Mouse (Mus musculus): ENCODE data around the gene Col2a1. TPM values are rescaled to one million over a fixed set of nuclear protein-coding genes. Genes with fewer than 3 reads are reported as not detected.
A peak's percentile ranks its signal among the peaks of the same experiment; 100 is the strongest.

Col2a1 gene
- under 1 TPM; 0.62 to 0.84 TPM for total RNA-seq (2021)

- intact Hi-C loops (cut with DNase I): no loop called here
- DNase-seq: no peak
Observed at GRCm38 (mm10) chr15:98003822-98004739, at the start of gene Col2a1. Gene Col2a1, minus strand, starts transcription at chr15:98004695.

GRCm38 (mm10) chr15:98051685-98052084, 47.2 kb upstream of the Col2a1 start:
- no peak for DNase-seq
- intact Hi-C loops (cut with DNase I): no loop called here

DNA sequence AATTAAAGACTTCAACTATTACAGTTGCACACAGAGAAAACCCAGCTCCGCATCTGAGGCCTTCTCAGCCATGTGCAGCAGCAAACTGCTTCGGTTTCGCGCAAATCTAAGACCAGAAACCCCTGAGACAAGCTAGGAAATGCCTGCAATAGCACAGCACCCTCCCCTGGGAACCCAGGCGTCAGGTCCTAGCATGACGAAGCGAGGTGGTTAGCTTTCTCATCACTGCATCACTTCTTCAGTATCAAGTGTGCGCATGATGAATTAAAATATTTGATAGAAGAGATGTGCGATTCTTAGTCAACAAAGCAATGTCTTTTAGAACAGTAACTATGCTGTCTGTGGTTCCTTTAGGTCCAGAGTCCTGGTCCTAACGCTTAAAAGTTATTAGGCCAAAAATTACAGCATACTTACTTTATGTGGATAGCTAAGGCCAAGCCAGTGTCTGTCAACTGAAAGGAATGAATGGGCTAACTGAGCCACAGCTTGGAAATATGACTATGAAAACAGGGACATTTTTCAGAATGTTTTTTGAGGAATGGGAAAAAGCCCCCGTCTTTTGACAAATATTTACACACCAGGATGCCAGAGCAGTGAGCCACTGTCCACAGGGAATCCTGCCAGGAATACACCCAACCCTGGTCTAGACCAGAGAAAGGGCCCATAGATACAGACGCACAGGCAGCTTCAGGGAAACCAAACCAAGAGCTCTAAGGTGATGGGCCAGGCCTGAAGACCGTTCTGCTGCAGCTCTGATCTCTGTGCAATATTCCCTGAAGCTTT, 44.6 kb upstream of the Col2a1 start:
- intact Hi-C loops (cut with DNase I): no loop called here
- no peak for DNase-seq

- intact Hi-C loops (cut with DNase I): no loop called here
Observed at GRCm38 (mm10) chr15:98044387-98044786, 39.9 kb upstream of the Col2a1 start.

GRCm38 (mm10) chr15:98043967-98044366, 39.5 kb upstream of the Col2a1 start:
- no peak for DNase-seq
- intact Hi-C loops (cut with DNase I): no loop called here

More at GRCm38 (mm10) chr15:98044387-98044786, 39.9 kb upstream of the Col2a1 start:
- no peak for DNase-seq

GRCm38 (mm10) chr15:98042508-98042907, 38.0 kb upstream of the Col2a1 start:
- intact Hi-C loops (cut with DNase I): no loop called here

DNA sequence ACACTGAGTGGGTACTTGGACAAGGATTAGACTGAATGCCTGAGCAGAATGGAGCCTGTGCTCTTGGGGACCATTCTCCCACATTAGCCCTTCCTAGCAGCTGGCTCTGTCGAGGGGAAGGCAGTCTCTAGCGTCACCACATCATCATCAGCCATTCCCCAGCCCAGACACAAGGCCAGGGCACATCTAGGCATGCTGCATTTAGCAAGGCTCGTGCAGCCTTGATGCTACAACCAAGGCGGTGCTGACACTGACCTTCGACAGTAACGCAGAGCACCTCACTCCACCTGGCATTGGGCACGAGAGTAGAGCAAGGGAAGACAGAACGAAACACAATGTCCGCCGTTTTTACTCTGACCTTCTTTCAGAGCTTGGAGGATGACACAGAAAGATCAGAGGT, 35.2 kb upstream of the Col2a1 start:
- no peak for DNase-seq
- intact Hi-C loops (cut with DNase I): no loop called here

More at GRCm38 (mm10) chr15:98042508-98042907, 38.0 kb upstream of the Col2a1 start:
- DNase-seq: no peak

DNA sequence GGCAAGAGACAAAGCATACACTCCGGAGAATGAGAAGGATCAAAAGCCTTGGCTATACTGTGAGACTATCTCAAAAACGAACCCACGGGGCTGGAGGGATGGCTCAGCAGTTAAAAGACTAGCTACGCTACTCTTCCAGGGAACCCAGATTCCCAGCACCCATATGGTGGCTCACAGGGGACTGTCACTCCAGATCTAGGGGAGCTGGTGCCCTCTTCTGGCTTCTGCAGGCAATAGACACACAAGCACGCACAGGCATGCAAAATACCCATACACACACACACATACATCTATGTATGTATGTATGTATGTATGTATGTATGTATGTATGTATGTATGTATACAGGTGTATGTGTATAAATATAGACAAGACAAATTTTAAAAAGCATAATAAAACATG, 32.1 kb upstream of the Col2a1 start:
- intact Hi-C loops (cut with DNase I): no loop called here
- DNase-seq: no peak

DNA sequence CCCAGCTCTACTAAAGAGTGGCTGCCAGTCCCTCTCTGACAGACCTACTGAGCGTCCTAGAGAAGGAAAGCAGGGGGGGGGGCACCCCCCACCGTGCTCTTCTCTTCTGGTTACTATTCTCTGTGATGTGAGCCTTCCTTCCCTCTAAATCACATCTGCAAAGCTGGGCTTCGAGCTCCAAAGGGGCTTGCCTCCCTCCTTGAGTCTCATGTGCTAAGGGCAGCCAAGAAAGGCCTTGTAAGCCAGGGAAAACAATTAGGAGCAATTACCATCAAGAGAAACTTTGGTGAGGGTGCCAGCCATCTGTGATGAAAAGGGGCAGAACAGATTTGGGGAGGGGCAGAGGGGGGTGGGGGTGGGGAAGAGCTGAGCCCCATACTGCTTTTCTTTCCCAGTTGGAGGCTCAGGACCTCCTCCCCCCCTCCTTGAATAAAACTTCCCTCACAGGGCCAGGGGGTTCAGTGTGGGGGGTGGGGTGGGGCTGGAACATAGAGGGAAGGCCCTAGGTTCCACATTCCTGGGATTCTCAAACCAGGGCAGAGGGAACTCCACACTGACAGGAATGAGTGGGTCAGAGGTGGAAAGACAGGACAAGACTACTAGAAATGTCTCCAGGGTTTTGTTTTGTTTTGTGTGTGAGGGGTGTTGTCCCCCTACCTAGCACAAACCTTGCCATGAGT, 30.7 kb upstream of the Col2a1 start:
- intact Hi-C loops (cut with DNase I): no loop called here
- no peak for DNase-seq

GRCm38 (mm10) chr15:98033233-98033748, 28.8 kb upstream of the Col2a1 start:
- no peak for DNase-seq
- intact Hi-C loops (cut with DNase I): no loop called here

GRCm38 (mm10) chr15:98029798-98030197, 25.3 kb upstream of the Col2a1 start:
- intact Hi-C loops (cut with DNase I): no loop called here
- no peak for DNase-seq

DNA sequence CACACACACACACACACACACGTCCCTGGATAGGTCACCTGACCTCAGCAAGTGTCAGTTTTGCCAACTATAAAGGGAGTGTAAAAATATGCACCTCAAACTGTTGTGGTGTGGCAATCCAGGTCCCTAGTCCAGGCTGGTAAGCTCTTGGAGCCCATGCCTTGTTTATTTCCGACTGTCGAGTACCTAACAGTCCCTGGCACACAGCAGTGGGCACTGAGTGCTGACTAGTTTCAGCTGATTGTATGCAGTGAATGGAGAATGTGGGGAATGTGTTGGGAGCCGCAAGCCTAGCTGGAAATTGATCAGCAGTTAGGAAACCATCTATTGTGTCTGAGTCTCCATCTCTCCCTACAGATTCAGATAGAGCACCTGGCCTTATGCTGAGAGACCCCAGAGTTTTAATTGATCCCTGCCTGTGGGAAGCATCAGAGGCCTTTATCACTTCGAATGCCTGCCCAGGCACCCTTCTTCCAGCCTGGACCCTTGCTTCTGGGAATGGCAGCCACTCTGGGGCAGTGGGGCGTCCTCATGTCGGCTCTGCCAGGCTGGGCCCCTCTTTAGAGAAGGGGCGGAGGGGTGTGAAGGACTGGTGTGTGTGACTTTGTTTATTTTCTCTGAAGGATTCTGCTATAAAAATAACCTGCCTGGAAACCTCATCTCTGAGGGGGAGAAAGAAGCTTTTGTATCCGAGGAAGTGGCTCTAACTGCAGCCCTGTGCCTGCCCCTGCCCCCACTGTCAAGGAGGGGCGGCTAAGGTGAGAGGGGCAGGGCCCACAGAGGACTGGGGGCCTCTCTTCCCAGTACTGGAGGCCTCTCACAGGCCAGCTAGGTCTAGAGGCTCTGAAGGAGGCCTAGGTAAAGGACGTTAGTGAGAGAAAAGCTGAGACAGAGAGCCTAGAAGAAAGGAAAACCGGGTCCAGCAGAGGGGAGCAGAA, 22.7 kb upstream of the Col2a1 start:
- intact Hi-C loops (cut with DNase I): no loop called here
- peak; percentile 58 to 65 for DNase-seq

- peak in 1 of 2 experiments; percentile 16 for DNase-seq
- intact Hi-C loops (cut with DNase I): no loop called here
Observed at GRCm38 (mm10) chr15:98025611-98026010, 21.1 kb upstream of the Col2a1 start.

DNA sequence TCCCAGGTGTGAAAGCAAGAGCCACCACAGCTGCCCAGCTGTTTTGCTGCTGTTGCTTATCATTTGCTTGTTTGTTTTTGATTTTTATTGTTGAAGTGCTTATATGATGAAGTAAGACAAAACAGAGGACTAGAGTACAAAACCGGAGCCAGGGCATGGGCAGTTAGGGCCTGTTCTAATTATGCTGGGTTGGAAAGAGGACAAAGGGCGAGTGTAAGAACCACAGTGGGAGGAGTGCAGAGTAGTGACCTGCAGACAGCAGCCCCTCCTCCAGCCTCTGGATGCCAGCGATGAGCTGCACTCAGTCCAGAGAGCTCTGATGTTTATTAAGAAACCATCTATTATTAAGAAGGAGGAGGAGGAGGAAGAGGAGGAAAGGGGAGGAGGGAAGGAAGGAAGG, 18.6 kb upstream of the Col2a1 start:
- intact Hi-C loops (cut with DNase I): no loop called here
- DNase-seq: no peak

- no peak for DNase-seq
- intact Hi-C loops (cut with DNase I): no loop called here
Observed at GRCm38 (mm10) chr15:98021886-98022285, 17.4 kb upstream of the Col2a1 start.

GRCm38 (mm10) chr15:98019047-98019446, 14.6 kb upstream of the Col2a1 start:
- intact Hi-C loops (cut with DNase I): no loop called here
- no peak for DNase-seq

- DNase-seq: no peak
- intact Hi-C loops (cut with DNase I): no loop called here
Observed at GRCm38 (mm10) chr15:98017925-98018324, 13.4 kb upstream of the Col2a1 start.

GRCm38 (mm10) chr15:98012810-98013209, 8.3 kb upstream of the Col2a1 start:
- intact Hi-C loops (cut with DNase I): no loop called here
- no peak for DNase-seq

DNA sequence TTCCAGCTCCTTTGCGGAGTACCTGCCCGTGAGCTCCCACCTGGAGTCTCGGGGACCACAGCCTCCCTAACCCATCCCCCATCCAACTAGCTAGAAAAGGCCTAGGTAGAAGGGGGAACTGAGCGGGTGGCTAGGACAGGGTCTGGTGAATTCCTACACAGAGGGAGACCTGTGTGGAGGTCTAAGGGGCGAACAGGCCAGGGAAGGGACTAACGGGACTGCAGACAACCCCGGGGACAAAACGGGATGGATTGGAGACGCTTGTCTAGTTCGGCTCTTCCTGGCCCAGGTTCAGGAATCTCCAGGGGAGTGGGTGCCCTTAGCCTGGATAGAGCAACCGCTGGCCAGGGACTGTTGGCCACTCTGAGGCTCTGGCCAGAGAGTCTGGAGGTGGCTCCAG, 686 bp upstream of the Col2a1 start:
- no peak for DNase-seq
- intact Hi-C loops (cut with DNase I): no loop called here

GRCm38 (mm10) chr15:98004740-98005159, 255 bp upstream of the Col2a1 start:
- DNase-seq: no peak

More at GRCm38 (mm10) chr15:98004740-98005159, 255 bp upstream of the Col2a1 start:
- intact Hi-C loops (cut with DNase I): no loop called here

Data from heart, postnatal 10 days (tissue).